Mouse (Mus musculus): ENCODE measurements around the gene AF067061. TPM values are rescaled to one million over a fixed set of nuclear protein-coding genes. Genes with fewer than 3 reads are reported as not detected.

The AF067061 gene
- polyA plus RNA-seq, 1 experiment from 2014 or later, result not detected

DNA sequence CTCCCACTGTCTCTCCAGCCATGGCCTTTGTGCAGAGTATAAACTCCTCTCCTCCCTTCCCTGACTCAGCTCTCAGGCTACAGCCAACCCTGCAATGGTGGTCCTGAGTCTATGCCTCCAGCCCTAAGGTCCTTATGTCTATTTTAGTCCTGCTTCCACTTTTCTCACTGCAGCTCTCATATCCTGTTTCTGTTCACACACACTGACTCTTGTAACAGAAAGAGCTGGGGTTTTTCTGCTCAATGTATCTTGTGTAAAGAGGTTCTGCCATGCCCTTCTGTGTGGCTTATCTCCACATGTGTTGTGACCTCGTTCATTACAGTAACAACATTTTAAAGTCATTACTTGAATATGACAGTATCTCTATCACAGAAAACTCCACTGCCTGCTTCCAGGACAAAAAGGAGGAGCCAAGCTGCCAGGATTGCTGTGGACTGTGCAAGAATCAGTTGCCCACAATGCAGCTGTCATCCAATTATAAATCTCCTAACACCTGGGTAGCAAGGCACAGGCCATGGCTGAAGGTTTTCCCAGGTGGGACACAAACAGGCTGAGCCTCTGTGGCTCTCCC is 36.5 kb downstream of the AF067061 start:
- WGBS, result 62% methylated on average over 1 of the region's 1 CpGs
- Histone ChIP-seq H3K9me3 (no peaks in the 10 kb centered on the region), H3K4me3 (no peak overlapping the region), H3K4me2 (no peak overlapping the region), H3K4me1 (replicated peaks) (no peaks in the 10 kb centered on the region), H3K36me3 (no peaks in the 10 kb centered on the region), H3K27ac (no peak overlapping the region), H3K9ac (no peak overlapping the region), H3K27me3 (no peaks in the 10 kb centered on the region)
- ATAC-seq (ENCODE audit: low FRiP score), result no peak

DNA sequence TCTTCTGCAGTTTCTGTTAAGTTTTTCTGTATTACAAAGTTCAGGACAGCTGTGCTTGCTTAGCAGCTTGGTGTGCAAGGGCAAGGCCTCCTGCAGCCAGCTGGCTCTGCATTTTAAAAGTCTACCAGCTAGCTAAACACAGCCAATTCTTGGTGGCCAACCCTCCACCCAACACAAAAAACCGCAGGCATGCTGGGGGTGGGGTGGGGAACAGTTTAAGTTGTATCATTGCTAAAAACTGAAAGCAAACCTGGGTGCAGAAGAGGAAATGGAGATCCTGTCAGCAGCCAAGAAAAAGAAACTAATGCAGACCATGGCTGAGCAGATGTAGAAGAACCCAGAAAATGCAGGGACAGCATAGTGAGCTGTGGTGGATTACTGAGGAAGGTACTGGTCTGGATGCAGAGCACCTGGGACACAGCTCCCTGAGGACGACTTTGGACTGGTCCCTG is 37.1 kb downstream of the AF067061 start, which contains the start of gene BC147527:
Gene BC147527, plus strand, starts transcription at position 402 of the 452 bp plus-strand sequence.
- no peak within 1 kb of the TSS for H3K4me3 ChIP-seq
- no peak within 1 kb of the TSS for H3K27ac ChIP-seq
- no peaks in the 10 kb centered on the region for H3K4me1 ChIP-seq (replicated peaks)
- no peak within 1 kb of the TSS for H3K9ac ChIP-seq
- no peaks in the 10 kb centered on the region for H3K36me3 ChIP-seq
- WGBS, result 63% methylated on average over 2 of the region's 2 CpGs
- H3K4me2 ChIP-seq, result no peak within 1 kb of the TSS
- H3K27me3 ChIP-seq, result no peaks in the 10 kb centered on the region
- no peak for ATAC-seq (ENCODE audit: low FRiP score)
- no peaks in the 10 kb centered on the region for H3K9me3 ChIP-seq

DNA sequence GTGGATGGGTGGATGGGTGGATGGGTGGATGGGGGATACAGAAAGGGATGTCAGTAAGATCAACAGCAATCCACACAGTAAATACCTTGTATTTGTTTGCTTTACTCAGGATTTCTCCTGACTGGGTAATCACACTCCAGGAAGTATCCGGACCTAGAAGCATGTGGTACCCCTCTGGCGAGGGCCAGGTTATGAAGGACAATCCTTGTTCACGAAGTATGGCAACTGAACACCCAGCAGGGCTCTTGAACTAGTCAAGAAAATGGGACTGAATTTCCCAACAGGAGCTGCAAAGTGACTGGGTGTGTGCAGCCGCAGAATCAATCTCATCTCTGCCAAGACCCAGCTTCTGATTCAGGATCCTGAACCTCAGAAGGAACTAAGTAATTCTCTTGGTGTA is 37.9 kb downstream of the AF067061 start:
- Histone ChIP-seq H3K9me3 (no peaks in the 10 kb centered on the region), H3K27me3 (no peaks in the 10 kb centered on the region), H3K4me1 (replicated peaks) (no peaks in the 10 kb centered on the region), H3K36me3 (no peaks in the 10 kb centered on the region), H3K4me3 (no peak overlapping the region), H3K4me2 (no peak overlapping the region), H3K27ac (no peak overlapping the region), H3K9ac (no peak overlapping the region)
- ATAC-seq (ENCODE audit: low FRiP score), result no peak
- WGBS, result 87% methylated on average over 4 of the region's 4 CpGs

DNA sequence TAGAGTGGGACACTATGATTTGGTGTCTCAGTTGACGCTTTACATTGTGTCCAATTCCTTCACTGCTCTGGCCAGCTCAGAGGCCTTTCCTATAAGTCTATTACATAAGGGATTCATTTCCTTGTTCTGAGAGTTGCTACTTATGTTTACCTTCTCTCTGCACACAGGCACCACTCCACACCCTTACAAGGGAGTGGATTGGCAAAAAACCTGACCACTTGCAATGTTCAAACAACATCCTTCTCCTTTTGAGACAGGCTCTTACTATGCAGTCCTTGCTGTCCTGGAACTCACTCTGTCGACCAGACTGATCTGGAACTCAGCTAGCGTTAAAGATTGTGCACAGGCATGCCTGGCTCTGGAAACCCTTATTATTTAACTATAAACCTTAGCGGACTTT is 47.8 kb downstream of the AF067061 start:
- Histone ChIP-seq H3K9me3 (no peaks in the 10 kb centered on the region), H3K4me2 (no peak overlapping the region), H3K27me3 (no peaks in the 10 kb centered on the region), H3K36me3 (no peaks in the 10 kb centered on the region), H3K9ac (no peak overlapping the region), H3K4me3 (no peak overlapping the region), H3K4me1 (replicated peaks) (no peaks in the 10 kb centered on the region), H3K27ac (no peak overlapping the region)
- 83% methylated on average over 4 of the region's 4 CpGs for WGBS
- no peak for ATAC-seq (ENCODE audit: low FRiP score)

DNA sequence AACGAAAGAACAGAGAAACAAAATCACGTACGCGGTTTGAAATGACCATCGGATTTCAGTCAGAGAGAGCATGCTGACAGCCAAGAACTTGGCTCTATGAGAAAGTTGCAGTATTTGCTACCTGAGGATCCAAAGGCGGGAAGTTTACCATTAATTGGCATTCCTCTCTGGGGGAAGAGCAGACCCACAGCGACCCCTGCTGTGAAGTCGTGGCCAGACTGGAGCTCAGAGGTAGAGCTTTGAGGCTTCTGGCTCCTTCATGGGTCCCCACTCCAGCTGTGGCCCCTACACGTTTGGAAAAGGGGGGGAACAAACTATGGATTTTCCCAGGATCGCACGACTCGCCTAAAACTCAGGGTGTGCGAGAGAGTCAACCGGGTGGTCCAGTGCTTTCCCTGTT is 50.7 kb downstream of the AF067061 start:
- no peak overlapping the region for H3K4me3 ChIP-seq
- no peak overlapping the region for H3K9ac ChIP-seq
- no peaks in the 10 kb centered on the region for H3K36me3 ChIP-seq
- no peak overlapping the region for H3K27ac ChIP-seq
- 48% methylated on average over 14 of the region's 14 CpGs for WGBS
- no peak overlapping the region for H3K4me2 ChIP-seq
- no peaks in the 10 kb centered on the region for H3K9me3 ChIP-seq
- no peaks in the 10 kb centered on the region for H3K27me3 ChIP-seq
- ATAC-seq (ENCODE audit: low FRiP score), result no peak
- no peaks in the 10 kb centered on the region for H3K4me1 ChIP-seq (replicated peaks)

Other genes with a start within 250 kb of the AF067061 start
- not detected in 2 replicates for gene Gm36079, start 236.1 kb upstream of the AF067061 start, polyA plus RNA-seq (2015; fragmentation: Nextera tagmentation; extraction: Ambion mirVana)
- not detected in 2 replicates for gene Gm21188, start 210.9 kb upstream of the AF067061 start, polyA plus RNA-seq (2015; fragmentation: Nextera tagmentation; extraction: Ambion mirVana)
- gene Gm20767, start 122.9 kb upstream of the AF067061 start, polyA plus RNA-seq (2015; fragmentation: Nextera tagmentation; extraction: Ambion mirVana), result not detected in 2 replicates
- gene Gm21818, start 90.7 kb upstream of the AF067061 start, polyA plus RNA-seq (2015; fragmentation: Nextera tagmentation; extraction: Ambion mirVana), result not detected in 2 replicates
- not detected in 2 replicates for gene Gm21762, start 47.2 kb upstream of the AF067061 start, polyA plus RNA-seq (2015; fragmentation: Nextera tagmentation; extraction: Ambion mirVana)
- gene Gm21731, start 24.0 kb upstream of the AF067061 start, polyA plus RNA-seq (2015; fragmentation: Nextera tagmentation; extraction: Ambion mirVana), result not detected in 2 replicates
- gene BC147527, start 37.3 kb downstream of the AF067061 start, polyA plus RNA-seq (2015; fragmentation: Nextera tagmentation; extraction: Ambion mirVana), result 0.10 TPM in 1 of 2 replicates, not detected in the other
- not detected in 2 replicates for gene Tcstv3, start 53.8 kb downstream of the AF067061 start, polyA plus RNA-seq (2015; fragmentation: Nextera tagmentation; extraction: Ambion mirVana)

Data from hindbrain, embryonic 13.5 days (tissue).